Mouse (Mus musculus): ENCODE measurements around the gene Galm.
A peak's percentile ranks its signal among the peaks of the same experiment; 100 is the strongest.

Galm gene

DNA sequence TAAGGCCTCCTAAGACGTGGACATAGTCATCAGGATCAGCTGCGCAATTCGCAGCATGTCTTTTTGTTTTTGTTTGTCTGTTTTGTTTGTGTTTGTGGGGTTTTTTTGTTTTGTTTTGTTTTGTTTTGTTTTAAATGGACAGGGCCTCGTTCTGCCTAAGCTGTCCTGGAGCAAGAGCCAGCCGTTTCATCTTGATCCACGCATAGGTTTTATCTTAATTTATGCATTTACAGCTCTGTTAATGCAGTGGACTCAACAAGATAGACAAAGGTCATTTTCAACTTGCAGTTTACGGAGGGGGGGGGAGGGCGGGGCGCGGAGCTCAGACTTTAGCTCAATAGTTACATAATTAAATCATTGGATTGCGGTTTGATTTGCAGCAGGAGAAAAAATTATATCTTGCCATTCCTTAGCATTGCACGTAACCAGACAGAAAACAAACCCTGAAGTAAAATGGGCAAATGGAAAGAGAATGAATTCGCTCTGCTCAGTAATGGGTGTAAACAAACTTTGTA is 1.3 kb downstream of the Galm start:
- DNase-seq (ENCODE audit: low read depth in 2 of 2, low spot score in 2 of 2), result no peak

DNA sequence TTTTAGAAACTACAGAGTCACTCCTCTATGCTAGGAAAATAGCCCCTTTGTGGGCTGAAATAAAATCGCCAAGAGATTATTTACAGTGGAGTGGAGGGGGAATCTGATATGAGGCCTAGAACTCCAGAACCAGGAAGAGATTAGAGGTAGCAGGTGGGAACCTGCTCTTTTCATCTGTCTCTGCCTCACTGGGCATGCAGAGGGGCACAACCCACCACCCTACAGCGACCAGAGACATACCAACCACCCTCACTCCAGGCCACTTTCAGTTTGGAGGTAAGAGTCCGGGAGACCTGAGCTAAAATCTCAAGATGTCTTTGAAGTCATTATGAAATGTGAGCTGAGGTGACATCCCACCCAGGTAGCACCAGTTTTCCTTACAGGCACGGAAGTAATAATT is 2.1 kb downstream of the Galm start:
- no peak for DNase-seq (ENCODE audit: low read depth in 2 of 2, low spot score in 2 of 2)

DNA sequence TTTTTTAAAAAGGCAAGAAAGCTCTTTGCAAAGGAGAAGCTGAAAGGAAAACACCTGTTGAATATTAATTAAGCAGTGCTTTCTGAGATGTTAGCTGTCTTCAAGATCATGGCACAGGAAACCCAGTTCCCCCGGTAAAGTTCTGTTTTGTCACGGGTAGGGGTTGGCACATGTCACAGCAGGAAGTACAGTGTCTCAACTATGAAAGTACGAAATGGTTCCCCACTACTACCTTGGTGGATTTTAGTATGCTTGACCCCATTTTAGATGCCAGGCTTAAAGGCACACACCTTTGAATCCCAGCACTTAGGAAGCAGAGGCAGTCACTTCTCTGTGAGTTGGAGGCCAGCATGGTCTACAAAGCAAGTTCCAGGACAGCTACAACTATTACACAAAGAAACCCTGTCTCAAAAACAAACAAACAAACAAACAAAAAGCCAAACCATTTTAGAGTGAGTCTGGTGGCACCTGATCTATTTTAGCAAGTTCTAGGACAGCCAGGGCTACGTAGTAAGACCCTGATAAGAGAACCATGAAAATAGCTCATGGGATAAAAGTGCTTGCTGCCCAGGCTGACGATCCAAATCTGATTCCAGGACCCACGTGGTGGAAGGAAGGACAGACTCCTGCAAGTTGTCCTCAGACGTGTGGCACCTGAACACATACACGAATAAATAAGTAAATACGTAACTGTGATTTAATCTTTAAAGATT is 3.6 kb downstream of the Galm start:
- no peak for DNase-seq (ENCODE audit: low read depth in 2 of 2, low spot score in 2 of 2)

DNA sequence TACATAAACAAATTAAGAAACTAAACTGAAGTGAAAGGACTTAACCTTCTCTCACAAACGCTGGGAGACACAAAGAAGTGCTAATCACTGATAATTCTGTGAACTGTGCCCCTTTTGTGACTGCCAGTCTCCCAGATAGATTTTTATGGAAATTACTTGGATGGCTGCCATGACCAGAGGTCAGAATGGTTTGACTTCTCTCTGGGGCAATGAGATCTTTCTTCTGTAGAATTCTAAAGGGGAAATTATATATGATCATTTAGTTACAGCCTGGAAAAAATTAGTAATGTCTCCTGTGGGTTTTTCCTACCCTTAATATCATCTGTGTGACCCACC is 4.1 kb downstream of the Galm start:
- no peak for DNase-seq (ENCODE audit: low read depth in 2 of 2, low spot score in 2 of 2)

DNA sequence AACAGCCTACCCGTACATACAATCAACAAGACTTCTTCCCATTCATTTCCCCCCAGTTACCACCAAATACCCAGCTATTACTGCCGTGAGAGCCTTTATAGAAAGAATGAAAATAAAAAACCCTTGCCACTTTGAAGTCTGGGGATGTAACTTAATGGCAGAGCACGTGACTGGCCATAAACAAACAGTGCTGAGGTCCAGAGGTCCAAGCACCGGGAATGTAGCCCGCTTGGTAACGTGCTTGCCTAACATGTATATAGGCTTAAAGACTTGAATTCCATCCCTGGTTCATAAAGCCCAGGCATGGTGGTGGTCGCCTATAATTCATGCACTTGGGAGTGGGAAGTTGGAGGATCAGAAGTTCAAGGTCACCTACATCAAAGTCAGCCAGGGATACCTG is 4.6 kb downstream of the Galm start:
- DNase-seq (ENCODE audit: low read depth in 2 of 2, low spot score in 2 of 2), result no peak

DNA sequence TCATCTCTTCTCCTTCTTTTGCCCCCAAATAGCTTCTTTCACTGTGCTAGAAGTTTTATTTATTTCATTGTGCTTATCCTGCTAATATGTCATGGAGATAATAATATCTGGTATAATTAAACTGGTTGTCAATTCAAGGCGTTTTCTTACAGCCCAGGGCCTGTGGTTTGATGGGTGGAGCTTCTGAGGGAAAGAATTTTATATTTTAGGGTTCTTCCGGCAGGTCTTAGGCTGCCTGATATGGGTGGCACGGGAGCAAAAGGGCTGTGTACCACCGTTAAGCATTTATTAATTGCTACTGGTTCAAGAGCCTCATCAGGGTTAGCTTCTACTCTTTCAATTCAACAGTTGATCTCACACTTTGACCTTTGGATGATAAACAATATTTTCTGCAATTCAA is 5.2 kb downstream of the Galm start:
- no peak for DNase-seq (ENCODE audit: low read depth in 2 of 2, low spot score in 2 of 2)

DNA sequence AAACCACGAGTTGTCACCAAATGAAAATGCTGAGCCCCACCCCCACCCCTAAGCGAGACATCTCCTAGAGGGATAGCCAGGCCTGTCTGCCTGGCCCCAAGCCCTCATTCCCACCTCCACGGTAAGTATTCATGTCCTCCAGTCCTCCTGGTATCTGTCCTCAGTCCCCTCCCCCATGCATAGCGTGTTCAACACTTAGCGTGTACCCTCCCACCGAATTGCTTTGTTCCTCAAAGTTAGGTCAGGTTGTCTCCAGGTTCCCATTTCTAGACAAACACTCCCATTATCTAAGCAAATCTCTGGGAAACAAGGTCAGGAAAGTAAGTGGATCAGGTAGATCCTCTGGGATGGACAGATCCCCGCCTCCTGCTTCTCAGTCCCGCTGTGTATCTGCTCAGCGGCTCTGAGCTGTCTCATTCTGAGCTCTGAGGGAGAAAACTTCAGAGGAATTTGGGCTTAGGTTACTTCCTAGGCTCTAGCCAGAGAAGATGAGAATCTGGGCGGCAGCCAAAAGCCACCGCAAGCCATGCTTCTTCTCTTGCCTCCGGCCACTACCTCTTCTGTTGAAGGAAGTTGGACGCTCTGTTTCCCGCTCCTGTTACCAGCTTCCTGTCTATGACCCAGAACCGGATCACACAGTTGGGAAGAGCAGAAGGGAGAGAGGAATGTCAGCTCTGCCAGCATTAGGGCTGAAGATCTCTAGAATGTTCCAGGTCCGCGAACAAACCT is 11.3 kb downstream of the Galm start:
- no peak for DNase-seq (ENCODE audit: low read depth in 2 of 2, low spot score in 2 of 2)

DNA sequence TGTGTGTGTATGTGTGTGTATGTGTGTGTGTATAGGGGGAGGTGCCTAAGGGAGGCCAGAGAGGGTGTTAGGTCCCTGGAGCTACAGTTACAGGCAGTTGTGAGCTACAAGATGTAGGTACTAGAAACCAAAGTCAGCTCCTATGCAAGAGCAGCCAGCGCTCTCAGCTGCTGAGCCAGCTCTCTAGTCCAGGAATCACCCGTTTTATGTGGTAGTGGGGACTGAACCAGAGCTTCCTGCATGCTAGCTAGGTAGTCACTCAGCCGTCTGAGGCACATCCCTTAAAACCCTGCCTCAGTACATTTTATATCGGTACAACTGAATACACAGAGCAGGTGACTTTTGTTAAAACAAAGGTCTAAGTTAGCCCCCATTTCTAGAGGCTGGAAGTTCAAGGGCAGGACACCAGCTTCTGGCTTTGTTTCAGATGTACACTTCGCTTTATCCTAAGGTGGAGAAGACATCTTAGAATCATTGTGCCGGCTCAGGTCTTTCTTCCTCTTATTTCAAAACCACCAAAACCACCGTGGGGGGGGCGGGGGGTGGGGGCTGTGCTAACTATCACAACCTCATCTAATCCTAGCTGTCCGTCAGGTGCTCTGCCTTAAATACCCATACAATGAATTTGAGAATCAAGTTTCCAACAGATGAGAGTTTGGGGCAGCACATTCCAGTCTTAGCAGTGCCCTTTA is 12.6 kb downstream of the Galm start:
- DNase-seq (ENCODE audit: low read depth in 2 of 2, low spot score in 2 of 2), result peak; percentile 23 to 34

DNA sequence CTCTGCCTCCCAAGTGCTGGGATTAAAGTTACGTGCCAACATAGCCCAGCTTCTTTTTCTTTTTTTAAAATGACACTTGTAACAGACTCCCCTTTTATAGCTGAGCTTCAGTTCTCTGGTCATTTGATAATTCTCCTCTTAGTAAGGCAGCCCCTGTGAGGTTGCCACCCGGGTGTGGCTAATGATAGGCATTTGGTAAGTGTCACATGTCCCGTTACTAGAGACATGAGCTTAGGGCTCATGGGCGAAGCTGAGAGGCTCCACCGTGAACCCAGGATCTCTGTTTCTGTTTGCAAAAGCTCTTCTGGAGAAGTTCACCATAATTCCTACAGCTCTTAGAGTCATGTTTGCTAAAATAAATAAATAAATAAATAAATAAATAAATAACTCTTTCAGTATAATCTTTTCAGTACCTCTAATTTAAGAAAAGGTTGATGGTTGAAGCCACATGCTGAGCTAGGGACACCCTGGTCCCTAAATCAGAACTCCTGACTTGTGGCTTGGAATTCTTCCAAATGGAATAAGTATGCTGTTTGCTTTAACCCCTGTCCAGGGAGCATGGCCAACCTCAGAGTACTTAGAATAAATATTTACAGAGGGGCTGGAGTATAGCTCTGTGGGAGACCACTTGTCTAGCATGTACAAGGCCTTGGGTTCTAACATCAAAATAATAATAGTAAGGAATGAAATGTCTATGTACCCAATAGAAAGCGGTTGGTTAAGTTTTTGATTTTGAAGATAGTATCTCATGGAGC is 16.4 kb downstream of the Galm start:
- DNase-seq (ENCODE audit: low read depth in 2 of 2, low spot score in 2 of 2), result no peak

DNA sequence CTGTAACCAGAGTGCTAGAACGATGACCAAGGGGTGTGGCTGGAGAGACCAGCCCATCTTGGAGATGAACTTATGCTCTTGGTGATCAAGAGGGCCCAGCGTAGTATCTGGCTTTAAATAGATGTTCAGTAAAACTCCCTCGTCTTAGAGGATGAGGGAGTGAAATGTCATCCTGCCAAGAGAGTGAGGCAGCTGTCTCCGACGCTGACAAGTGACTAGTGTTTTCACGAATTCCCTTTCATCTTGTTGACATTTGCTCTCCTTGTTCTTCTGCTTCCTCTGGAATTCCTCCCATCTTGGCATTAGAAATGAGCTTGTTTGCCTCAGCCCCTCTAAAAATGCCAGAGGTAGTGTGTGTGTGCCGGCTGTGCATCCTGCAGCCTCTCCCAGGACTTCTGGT is 17.9 kb downstream of the Galm start:
- no peak for DNase-seq (ENCODE audit: low read depth in 2 of 2, low spot score in 2 of 2)

DNA sequence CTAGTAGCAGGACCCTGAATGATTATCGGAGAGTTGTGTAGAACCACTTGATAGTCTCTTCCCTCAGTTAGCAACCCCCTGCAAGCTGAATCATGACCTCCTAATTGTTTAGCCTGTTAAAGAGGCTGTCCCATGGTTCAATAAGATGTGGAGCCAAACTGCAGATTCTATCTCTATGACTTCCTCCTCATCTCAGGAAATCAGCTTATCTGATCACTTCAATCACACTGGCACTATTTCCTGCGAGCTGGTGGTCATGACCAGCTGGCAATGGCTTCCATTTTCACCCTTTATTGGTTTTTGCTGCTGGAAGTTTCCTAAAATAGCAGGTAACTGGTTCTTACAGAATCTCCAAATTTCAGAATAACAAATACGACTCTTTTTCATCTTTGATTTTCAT is 18.5 kb downstream of the Galm start:
- DNase-seq (ENCODE audit: low read depth in 2 of 2, low spot score in 2 of 2), result no peak

DNA sequence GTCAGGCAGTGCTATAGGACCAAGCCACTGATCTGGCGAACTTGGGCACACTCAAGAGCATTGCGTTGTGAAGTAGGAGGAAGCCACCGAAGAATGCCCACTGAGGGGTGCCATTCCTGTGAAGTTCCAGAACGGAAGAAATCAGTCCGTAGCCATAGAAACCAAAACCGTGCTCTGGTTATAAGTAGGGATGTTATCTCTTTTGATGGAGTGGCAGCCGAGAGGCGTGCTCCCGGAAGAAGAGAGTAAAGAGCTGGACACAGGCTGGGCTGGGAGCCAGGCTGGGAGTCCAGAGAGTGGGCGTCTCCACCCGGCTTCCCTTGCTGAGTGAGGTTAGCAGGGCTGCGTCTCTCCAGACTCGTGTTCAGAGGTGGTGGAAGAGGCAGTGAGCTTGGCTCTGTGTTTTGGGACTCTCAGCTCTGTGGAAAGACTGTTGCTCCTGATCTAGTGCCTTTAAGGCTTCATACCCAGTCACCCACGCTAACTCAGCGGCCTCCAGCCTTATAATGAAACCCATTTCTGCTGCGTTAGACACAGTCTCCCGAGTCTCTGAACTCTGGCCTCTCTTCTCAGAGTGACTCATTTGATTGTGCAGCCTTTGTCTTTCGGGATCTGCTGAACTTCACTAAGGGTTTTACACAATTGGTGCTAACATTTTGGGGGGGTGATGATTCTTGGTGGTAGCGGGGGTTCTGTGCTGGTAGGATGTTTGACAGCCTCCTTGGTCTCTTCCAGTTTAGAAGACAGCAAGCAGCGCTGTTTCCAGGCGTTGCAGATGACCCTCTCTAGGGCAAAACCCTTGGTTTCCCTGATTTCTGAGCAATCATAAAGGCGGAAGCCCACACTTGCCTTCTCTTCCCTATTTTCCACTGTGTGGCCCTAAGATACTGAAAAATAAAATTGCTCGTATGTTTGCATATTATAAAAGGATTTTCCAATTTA is 21.1 kb downstream of the Galm start:
- DNase-seq (ENCODE audit: low read depth in 2 of 2, low spot score in 2 of 2), result no peak

DNA sequence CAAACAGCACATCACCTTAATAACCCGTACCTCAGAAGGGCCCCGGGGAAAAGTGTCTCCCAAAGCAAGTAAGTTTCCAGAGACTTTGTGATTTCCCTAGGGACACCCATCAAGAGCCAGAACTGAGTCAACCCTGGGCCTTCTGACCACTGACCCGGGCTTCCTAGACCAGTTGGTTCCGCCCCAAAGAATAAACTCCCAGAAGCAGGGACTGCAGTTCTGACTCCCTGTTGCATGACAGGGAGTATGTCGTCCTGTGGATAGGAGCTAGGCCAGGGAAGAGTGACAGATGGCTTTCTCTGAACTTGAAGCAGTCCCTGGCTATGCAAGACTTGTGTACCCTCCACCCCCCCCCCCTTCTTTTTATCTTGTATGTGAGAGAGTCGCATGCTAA is 21.7 kb downstream of the Galm start:
- DNase-seq (ENCODE audit: low read depth in 2 of 2, low spot score in 2 of 2), result no peak

DNA sequence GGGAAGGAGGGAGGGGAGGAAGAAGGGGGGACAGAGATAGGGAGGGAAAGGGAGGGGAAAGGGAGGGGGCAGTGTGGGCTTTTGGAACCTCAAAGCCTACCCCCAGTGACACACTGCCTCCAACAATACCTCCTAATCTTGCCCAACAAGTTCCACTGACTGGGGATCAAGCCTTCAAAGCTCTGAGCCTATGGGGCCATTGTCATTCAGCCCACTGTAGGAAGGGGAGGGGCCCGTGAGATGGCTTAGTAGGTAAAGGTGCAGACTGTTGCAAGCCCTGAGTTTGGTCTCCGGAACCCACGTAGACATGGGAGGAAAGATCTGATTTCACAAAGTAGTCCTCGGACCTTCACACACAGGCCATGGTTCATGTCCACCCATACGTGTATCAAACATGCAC is 24.1 kb downstream of the Galm start:
- no peak for DNase-seq (ENCODE audit: low read depth in 2 of 2, low spot score in 2 of 2)

DNA sequence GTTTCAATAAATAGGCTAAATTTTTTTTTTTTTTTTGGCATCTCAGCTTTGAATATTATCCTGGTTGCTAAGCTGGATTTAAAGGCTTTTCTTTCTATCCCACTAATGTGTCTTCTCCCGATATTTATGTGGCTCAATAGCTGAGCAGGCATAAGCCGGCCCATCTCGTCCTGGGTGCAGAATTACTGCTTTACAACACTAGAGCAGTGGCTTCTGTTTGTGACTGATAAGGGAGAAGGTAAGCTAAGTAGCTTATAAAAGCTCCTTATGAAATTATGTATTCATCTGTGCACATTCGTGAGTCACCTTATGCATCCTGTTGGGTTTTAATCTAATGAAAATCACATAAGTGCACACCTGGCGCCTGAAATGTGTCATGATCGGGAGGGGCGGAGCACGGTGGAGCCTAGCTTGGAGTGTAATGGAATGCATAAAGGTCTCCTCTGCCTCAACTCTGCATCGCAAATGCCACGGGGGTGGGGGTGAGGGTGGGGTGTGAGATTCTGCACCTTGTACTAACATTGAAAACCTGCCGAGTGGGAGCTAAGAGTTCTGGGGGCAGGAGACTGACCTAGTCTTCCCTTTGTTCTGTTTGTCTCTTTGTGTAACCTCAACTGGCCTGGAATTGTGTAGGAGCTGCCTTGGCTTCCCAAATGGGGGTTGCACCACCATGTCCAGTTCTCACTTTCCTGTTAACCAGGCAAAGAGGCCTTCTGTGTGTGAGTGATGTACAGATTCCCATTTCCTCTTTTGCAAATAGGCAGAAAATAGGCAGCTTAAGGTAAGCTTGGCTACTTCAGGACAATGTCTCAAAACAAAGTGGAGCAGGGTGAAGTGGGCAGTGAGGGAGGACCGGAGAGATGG is 25.7 kb downstream of the Galm start:
- DNase-seq (ENCODE audit: low read depth in 2 of 2, low spot score in 2 of 2), result no peak

DNA sequence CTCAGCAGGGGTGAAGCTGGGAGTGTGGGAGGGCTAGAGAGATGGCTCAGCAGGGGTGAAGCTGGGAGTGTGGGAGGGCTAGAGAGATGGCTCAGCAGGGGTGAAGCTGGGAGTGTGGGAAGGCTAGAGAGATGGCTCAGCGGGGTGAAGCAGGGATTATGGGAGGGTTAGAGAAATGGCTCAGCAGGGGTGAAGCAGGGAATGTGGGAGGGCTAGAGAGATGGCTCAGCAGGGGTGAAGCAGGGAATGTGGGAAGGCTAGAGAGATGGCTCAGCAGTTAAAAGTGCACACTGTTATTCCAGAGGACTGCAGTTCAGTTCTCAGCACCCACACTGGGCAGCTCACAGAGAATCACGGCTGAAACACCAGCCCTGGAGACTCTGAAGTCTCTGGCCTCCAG is 26.4 kb downstream of the Galm start:
- DNase-seq (ENCODE audit: low read depth in 2 of 2, low spot score in 2 of 2), result no peak

DNA sequence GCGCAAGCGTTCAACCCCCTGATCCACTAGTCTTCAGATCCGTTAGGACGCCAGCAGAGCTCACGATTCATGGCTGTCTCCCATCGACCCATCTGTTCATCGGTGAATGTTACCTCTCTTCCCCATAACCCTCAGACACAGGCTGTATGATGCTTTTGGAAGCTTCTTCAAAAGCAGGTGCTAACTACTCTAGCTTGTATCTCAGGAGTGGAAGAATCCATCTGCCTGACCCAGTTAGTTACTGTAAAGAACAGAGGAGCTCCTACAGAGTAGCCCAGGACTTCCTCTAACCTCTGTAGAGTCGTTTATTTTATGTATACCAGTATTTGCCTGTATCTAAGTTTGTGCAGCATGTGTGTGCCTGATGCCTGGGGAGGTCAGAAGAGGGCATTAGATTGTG is 29.6 kb downstream of the Galm start:
- DNase-seq (ENCODE audit: low read depth in 2 of 2, low spot score in 2 of 2), result no peak

DNA sequence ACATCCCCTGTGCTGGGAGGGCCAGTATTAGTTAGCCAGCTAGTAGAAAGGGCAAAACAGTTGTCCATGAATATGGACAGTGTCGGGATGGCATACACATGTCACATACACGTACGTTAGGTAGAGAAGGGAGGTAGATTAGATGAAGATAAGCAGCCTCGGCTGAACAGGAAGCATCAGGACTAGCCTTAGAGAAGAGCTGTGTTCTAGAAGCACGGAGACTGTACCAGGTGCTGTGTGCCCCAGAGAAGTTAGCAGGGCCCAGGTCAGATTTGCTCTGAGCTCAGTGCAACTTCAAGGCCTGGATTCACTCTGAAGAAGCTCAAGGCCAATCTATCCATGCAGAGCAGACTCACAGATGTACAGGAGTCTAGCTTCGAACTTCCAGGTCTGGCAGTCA is 30.2 kb downstream of the Galm start:
- DNase-seq (ENCODE audit: low read depth in 2 of 2, low spot score in 2 of 2), result no peak

DNA sequence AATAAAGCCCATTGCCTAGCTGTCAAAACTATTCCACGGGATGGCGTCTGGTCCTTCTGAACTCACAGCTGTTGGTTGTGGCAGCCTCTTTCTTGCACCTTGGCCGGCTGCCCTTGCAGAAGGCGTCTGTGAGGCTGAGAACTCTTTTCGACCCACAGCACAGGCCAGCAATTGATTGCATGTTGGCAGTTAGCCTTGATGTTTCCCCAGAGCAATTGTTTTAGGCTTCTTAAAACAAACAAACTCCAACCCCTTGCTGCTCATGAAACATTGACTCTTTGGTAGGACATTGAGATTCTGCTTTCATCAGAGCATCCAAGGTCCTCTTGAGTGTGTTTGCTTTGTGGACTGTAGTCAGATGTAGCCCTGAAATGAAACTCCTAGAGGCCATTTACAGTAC is 33.2 kb downstream of the Galm start:
- DNase-seq (ENCODE audit: low read depth in 2 of 2, low spot score in 2 of 2), result no peak

DNA sequence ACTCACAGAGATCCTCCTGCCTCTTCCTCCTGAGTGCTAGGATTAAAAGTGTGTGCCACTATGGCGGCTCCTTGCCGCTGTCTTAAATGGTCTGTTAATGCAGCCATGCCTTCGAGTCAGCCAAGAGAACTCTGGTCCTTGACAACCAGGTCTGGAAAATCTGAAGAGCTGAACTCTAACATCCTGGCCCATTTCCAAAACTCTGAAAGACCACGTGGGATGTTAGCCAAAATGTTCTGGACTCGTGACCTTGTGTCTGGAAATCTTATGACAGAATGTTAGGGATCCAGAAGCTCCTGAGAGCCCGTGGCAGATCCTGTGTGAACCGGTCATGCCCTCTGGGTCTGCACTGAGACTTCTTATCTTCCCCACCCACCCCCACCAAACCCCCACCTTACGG is 36.7 kb downstream of the Galm start:
- DNase-seq (ENCODE audit: low read depth in 2 of 2, low spot score in 2 of 2), result no peak

Measured in CD8-positive naive resting alpha-beta T cell, adult 2 months (primary cell).